In genomic region chr10:69398763-69399590, GRCm38 (mm10) we compare ENCODE assay signal across 9 mouse cellular contexts. TPM values are rescaled to one million over a fixed set of nuclear protein-coding genes. Genes with fewer than 3 reads are reported as not detected.
DNase-seq lines count a peak whose midpoint lies in the region; ATAC-seq lines count a peak whose summit lies in the region.
"Had no signal": no experiment of that assay in that cellular context is flagged by ENCODE, and none has a peak within 500 bp of the region (broad histone marks: within the 10 kb centered on the region; RNA-seq: fewer than 3 reads in every experiment).

TSS of gene Ank3 (plus strand) at chr10:69398773.

- H3K36me3 ChIP-seq in erythroblast, embryonic 14.5 days (ENCODE audit: control insufficient read depth): no peaks in the 10 kb centered on the region
- no peaks in the 10 kb centered on the region for H3K36me3 ChIP-seq in liver, embryonic 11.5 days (ENCODE audit: control insufficient read depth, insufficient read depth, low read length)
- no peaks in the 10 kb centered on the region for H3K36me3 ChIP-seq in neural tube, embryonic 11.5 days (ENCODE audit: control insufficient read depth, insufficient read depth, low read length)

- H3K9ac ChIP-seq in liver, embryonic 11.5 days (ENCODE audit: low read depth, low read length): no peak within 1 kb of the TSS
- H3K9ac ChIP-seq in neural tube, embryonic 11.5 days (ENCODE audit: low read length): peak within 1 kb of the TSS; percentile 29; the same call in 1 of the 2 replicates

- H3K27me3 ChIP-seq in erythroblast, embryonic 14.5 days (ENCODE audit: control insufficient read depth): peaks cover 46% of the 10 kb centered on the region
- peaks cover 59% of the 10 kb centered on the region for H3K27me3 ChIP-seq in liver, embryonic 11.5 days (replicated peaks; ENCODE audit: control insufficient read depth, insufficient read depth, low read length)
- H3K27me3 ChIP-seq in neural tube, embryonic 11.5 days (ENCODE audit: control insufficient read depth, insufficient read depth, low read length): peaks cover 37% of the 10 kb centered on the region

- peak within 1 kb of the TSS; percentile 41 for H3K4me3 ChIP-seq in erythroblast, embryonic 14.5 days (replicated peaks)
- H3K4me3 ChIP-seq in brown adipose tissue, adult 24 weeks (ENCODE audit: insufficient read depth, low read depth, low read length): peak within 1 kb of the TSS; percentile 51
- peak within 1 kb of the TSS; percentile 56 for H3K4me3 ChIP-seq in liver, embryonic 11.5 days (ENCODE audit: low read depth, low read length)
- H3K4me3 ChIP-seq in neural tube, embryonic 11.5 days (ENCODE audit: low read depth, low read length): peak within 1 kb of the TSS; percentile 53

- no peak for ATAC-seq in erythroblast, adult 5-6 weeks (replicated peaks; ENCODE audit: low FRiP score, poor library complexity, severe bottlenecking)
- no peak for ATAC-seq in liver, embryonic 11.5 days (replicated peaks; ENCODE audit: low FRiP score)
- ATAC-seq in neural tube, embryonic 11.5 days (ENCODE audit: insufficient read depth, low FRiP score, low TSS enrichment): peak; percentile 20; the same call in 1 of the 2 replicates
- no peak for ATAC-seq in monocyte, adult 5-6 weeks (replicated peaks; ENCODE audit: insufficient number of reproducible peaks, low FRiP score, low TSS enrichment, poor library complexity, severe bottlenecking)

- H3K4me2 ChIP-seq in liver, embryonic 11.5 days: peak within 1 kb of the TSS; percentile 93
- H3K4me2 ChIP-seq in neural tube, embryonic 11.5 days (ENCODE audit: low read depth): peak within 1 kb of the TSS; percentile 100

- H3K27ac ChIP-seq in brown adipose tissue, adult 24 weeks (replicated peaks; ENCODE audit: low read depth, low read length): no peak within 1 kb of the TSS
- H3K27ac ChIP-seq in liver, embryonic 11.5 days (ENCODE audit: low read depth, low read length): no peak within 1 kb of the TSS
- no peak within 1 kb of the TSS for H3K27ac ChIP-seq in neural tube, embryonic 11.5 days (ENCODE audit: low read depth, low read length)
- H3K27ac ChIP-seq: macrophage had no signal

- H3K4me1 ChIP-seq in erythroblast, embryonic 14.5 days (ENCODE audit: control insufficient read depth): no peaks in the 10 kb centered on the region
- H3K4me1 ChIP-seq in brown adipose tissue, adult 24 weeks (ENCODE audit: control insufficient read depth, insufficient read depth, insufficient read length, low read length): peaks cover 6% of the 10 kb centered on the region; the same call in 1 of the 2 replicates
- no peaks in the 10 kb centered on the region; the same call in 1 of the 2 replicates for H3K4me1 ChIP-seq in liver, embryonic 11.5 days (replicated peaks; ENCODE audit: control insufficient read depth, insufficient read depth, low read length)
- H3K4me1 ChIP-seq in neural tube, embryonic 11.5 days (ENCODE audit: control insufficient read depth, insufficient read depth, low read length): peaks cover 12% of the 10 kb centered on the region; the same call in 1 of the 2 replicates

- H3K9me3 ChIP-seq in erythroblast, embryonic 14.5 days (ENCODE audit: control insufficient read depth, low read length): no peaks in the 10 kb centered on the region; the same call in 1 of the 2 replicates
- no peaks in the 10 kb centered on the region for H3K9me3 ChIP-seq in liver, embryonic 11.5 days (ENCODE audit: control insufficient read depth, low read length)
- no peaks in the 10 kb centered on the region for H3K9me3 ChIP-seq in neural tube, embryonic 11.5 days (ENCODE audit: control insufficient read depth, low read length)

- peak; percentile 23 to 30 for DNase-seq in gastrocnemius, postnatal 4 days (ENCODE audit: low spot score in 2 of 2)
- peak; percentile 66 for DNase-seq in kidney, adult 11 months
- peak; percentile 55 for DNase-seq in liver, embryonic 11.5 days (ENCODE audit: low spot score)
- peak; percentile 56 for DNase-seq in neural tube, embryonic 11.5 days (ENCODE audit: low spot score)

- WGBS in liver, embryonic 11.5 days: under 1% methylated on average over 66 of the region's 77 CpGs
- under 1% methylated on average over 67 of the region's 77 CpGs for WGBS in neural tube, embryonic 11.5 days

RNA-seq across cellular contexts. Expression of gene Ank3, which starts in this region (rescaled TPM):
- polyA plus RNA-seq in erythroblast, embryonic 14.5 days (2012): 0.03 TPM in 1 of 2 replicates, not detected in the other
- total RNA-seq in erythroblast, adult 5-6 weeks (2015; ENCODE audit: low replicate concordance): 0.77 TPM in 1 of 2 replicates, not detected in the other
- total RNA-seq in erythroblast, adult 5-6 weeks (2017; ENCODE audit: low replicate concordance): not detected in 2 replicates
- polyA plus RNA-seq in brown adipose tissue, adult 24 weeks (2012; ENCODE audit: insufficient read depth, insufficient read length, missing spikeins): 1.5 and 6.5 TPM in 2 replicates
- 100 to 1,000 TPM in 1 of 2 experiments, 10 to 100 TPM in 1; 88.7 to 108 TPM for total RNA-seq in gastrocnemius, postnatal 4 days (2021)
- 13.4 and 16.1 TPM in 2 replicates for polyA plus RNA-seq in liver, embryonic 11.5 days (2014; fragmentation: Nextera tagmentation; extraction: Ambion mirVana)
- polyA plus RNA-seq in neural tube, embryonic 11.5 days (2014; fragmentation: Nextera tagmentation; extraction: Ambion mirVana): 68.2 and 70.0 TPM in 2 replicates
- total RNA-seq in monocyte, adult 5-6 weeks (2017): 1.6 TPM in 1 of 3 replicates, not detected in the others
- polyA plus RNA-seq: macrophage had no signal

Comparison
In these comparisons a context has a peak if more than half of its experiments do, and no peak if none do; other contexts are left out.
1. RNA of gene Ank3 (total RNA-seq): 88.7 to 108 TPM in gastrocnemius, postnatal 4 days; 0.77 TPM in erythroblast, adult 5-6 weeks and 1.6 TPM in monocyte, adult 5-6 weeks; every median in the first group is over 10 times any median in the second.
2. Peak in every context shown above with its lines, with median percentiles within 50 percentile points of each other: H3K4me3 ChIP-seq and DNase-seq.